Comparison of ENCODE assay signal across 22 mouse cellular contexts in genomic region chr3:131801551-131801950, GRCm38 (mm10).
DNase-seq lines count a peak whose midpoint lies in the region; TF ChIP-seq lines count a peak whose summit lies in the region.
"Had no signal": no experiment of that assay in that cellular context is flagged by ENCODE, and none has a peak within 500 bp of the region (broad histone marks: within the 10 kb centered on the region; RNA-seq: fewer than 3 reads in every experiment).

No protein-coding gene starts in this region.

- in situ Hi-C loops in ES-E14 (cut with MboI; ENCODE audit: low sequenced_read_pairs in 2 of 2, unreplicated experiment in 2 of 2), result no loop called here

- no peak for TF ChIP-seq EP300 in ES-Bruce4 (IDR thresholded peaks at IDR 0.05; ENCODE audit: insufficient read depth, low read depth, low read length)

- H3K9ac ChIP-seq in ES-Bruce4 (ENCODE audit: low read depth, poor library complexity, severe bottlenecking) (no peak overlapping the region), ES-E14 (ENCODE audit: insufficient read depth, low read depth, low read length, poor library complexity, severe bottlenecking) (no peak overlapping the region)
- H3K9ac ChIP-seq: embryonic facial prominence, embryonic 13.5 days; embryonic facial prominence, embryonic 15.5 days; forebrain, embryonic 12.5 days had no signal

- H3K36me3 ChIP-seq in ES-Bruce4 (ENCODE audit: control insufficient read depth, insufficient read depth, low read length, poor library complexity, severe bottlenecking) (no peaks in the 10 kb centered on the region), ES-E14 (ENCODE audit: control insufficient read depth, insufficient read depth, low read length, poor library complexity, severe bottlenecking) (no peaks in the 10 kb centered on the region)
- H3K36me3 ChIP-seq: embryonic facial prominence, embryonic 13.5 days; embryonic facial prominence, embryonic 15.5 days; forebrain, embryonic 10.5 days; forebrain, embryonic 12.5 days had no signal

- no peaks in the 10 kb centered on the region for H3K27me3 ChIP-seq in ES-Bruce4 (ENCODE audit: control insufficient read depth, insufficient read depth, low read length, poor library complexity, severe bottlenecking)
- H3K27me3 ChIP-seq: CH12.LX; embryonic facial prominence, embryonic 13.5 days; embryonic facial prominence, embryonic 15.5 days; forebrain, embryonic 12.5 days had no signal

- no peak for TF ChIP-seq CTCF in ES-Bruce4 (IDR thresholded peaks at IDR 0.05; ENCODE audit: low read depth, low read length)

- no peak for TF ChIP-seq POLR2A in ES-Bruce4 (IDR thresholded peaks at IDR 0.05; ENCODE audit: insufficient read depth, low read length)

- no peak overlapping the region for H3K4me3 ChIP-seq in ES-Bruce4 (ENCODE audit: low read depth, low read length)
- no peak overlapping the region for H3K4me3 ChIP-seq in ES-E14 (ENCODE audit: insufficient read depth in 1 of 2, low read depth in 1 of 2, low read length in 2 of 2, poor library complexity in 1 of 2, severe bottlenecking in 1 of 2)
- H3K4me3 ChIP-seq: embryonic facial prominence, embryonic 13.5 days; embryonic facial prominence, embryonic 15.5 days; erythroblast, embryonic 14.5 days; forebrain, embryonic 10.5 days; forebrain, embryonic 12.5 days had no signal

- no peaks in the 10 kb centered on the region for H3K9me3 ChIP-seq in ES-Bruce4 (replicated peaks; ENCODE audit: control insufficient read depth, insufficient read depth, low read length, poor library complexity, severe bottlenecking)
- no peaks in the 10 kb centered on the region for H3K9me3 ChIP-seq in ES-E14 (ENCODE audit: control insufficient read depth, insufficient read depth, low read depth, low read length)
- H3K9me3 ChIP-seq: embryonic facial prominence, embryonic 13.5 days; embryonic facial prominence, embryonic 15.5 days; forebrain, embryonic 10.5 days; forebrain, embryonic 12.5 days had no signal

- H3K4me1 ChIP-seq in ES-Bruce4 (ENCODE audit: control insufficient read depth, insufficient read depth, low read length) (peaks cover 2% of the 10 kb centered on the region), ES-E14 (ENCODE audit: control insufficient read depth in 2 of 2, insufficient read depth in 2 of 2, low read length in 2 of 2, poor library complexity in 1 of 2) (peaks cover 0 to 4% of the 10 kb centered on the region in 2 experiments; a peak in 3 of 4 replicates)
- H3K4me1 ChIP-seq: embryonic facial prominence, embryonic 15.5 days; forebrain, embryonic 10.5 days; forebrain, embryonic 12.5 days had no signal

- peak overlapping the region; percentile 14; the same call in 1 of the 2 replicates for H3K27ac ChIP-seq in ES-Bruce4 (ENCODE audit: insufficient read depth, low read length)
- H3K27ac ChIP-seq in ES-E14 (ENCODE audit: insufficient read depth, low read depth, low read length, poor library complexity, severe bottlenecking), result no peak overlapping the region
- H3K27ac ChIP-seq: embryonic facial prominence, embryonic 13.5 days; embryonic facial prominence, embryonic 15.5 days; forebrain, embryonic 10.5 days; forebrain, embryonic 12.5 days had no signal

- DNase-seq in ES-E14 (ENCODE audit: low read depth, low spot score) (peak; percentile 34), ZHBTc4 (ENCODE audit: low read depth, low spot score) (peak; percentile 56)
- no peak for DNase-seq in kidney, adult 9 months
- no peak for DNase-seq in spleen, postnatal 14 days (ENCODE audit: low spot score in 2 of 2)
- DNase-seq: adrenal gland, adult 2 months; adrenal gland, postnatal 10 days; adrenal gland, postnatal 25 days; B cell, adult 2 months; cerebellum, adult 11 months; cerebellum, adult 18-20 months; cerebellum, adult 8-10 months; cerebellum, adult 9-11 months; cerebellum, postnatal 14 days; cerebellum, postnatal 36 days; embryo, embryonic 11 days had no signal

TF ChIP-seq in ES-E14, 5 proteins besides CTCF, POLR2A, EP300 and RAD21:
- no peak for TF ChIP-seq MAFK (IDR thresholded peaks at IDR 0.05; ENCODE audit: insufficient read depth, low read depth, low read length)
- no peak for TF ChIP-seq CHD2 (IDR thresholded peaks at IDR 0.05; ENCODE audit: low read depth, low read length)
- no peak for TF ChIP-seq ZC3H11A (IDR thresholded peaks at IDR 0.05; ENCODE audit: borderline replicate concordance, low read depth, low read length)
- no peak for TF ChIP-seq HCFC1 (IDR thresholded peaks at IDR 0.05; ENCODE audit: borderline replicate concordance, insufficient read depth, low read length)
- TF ChIP-seq ZNF384 (IDR thresholded peaks at IDR 0.05; ENCODE audit: low read depth, low read length), result no peak

Comparison
In these comparisons a context has a peak if more than half of its experiments do, and no peak if none do; other contexts are left out.
1. DNase-seq: peak in ES-E14 (single experiment) and ZHBTc4 (single experiment); none in kidney, adult 9 months (single experiment) and spleen, postnatal 14 days (0 of 2).